Mouse (Mus musculus) embryonic facial prominence, embryonic 14.5 days (tissue): ENCODE measurements at regions not wholly inside any gene's neighbourhood (a gene's known extent, or its start where the extent isn't known, plus 50 kb on each side); places are given as distances from the start of the nearest gene placed in this dataset.
A peak's percentile ranks its signal among the peaks of the same experiment; 100 is the strongest.

Experiments
- ATAC-seq: fragments of 200-750 bp; cut with Nextera tagmentation; 2 replicates; pipeline ENCODE4 v1.8.0; 2017; ENCODE audit warnings: low read depth, moderate number of reproducible peaks, moderate TSS enrichment
- DNase-seq: peaks from one replicate; pipeline ENCODE4 v3.0.0-alpha.2; 2015; ENCODE audit warnings: low spot score
- H3K27ac ChIP-seq: fragments of 300-500 bp; sonication (generic); replicated peaks from 2 replicates; pipeline ENCODE4 v1.5.1; 2014; ENCODE audit warnings: low read depth, mild to moderate bottlenecking, low read length, moderate library complexity
- H3K27me3 ChIP-seq: fragments of 300-500 bp; sonication (generic); replicated peaks from 2 replicates; pipeline ENCODE4 v1.6.1; 2014; ENCODE audit warnings: low read length; ENCODE audit not compliant: control insufficient read depth, insufficient read depth
- H3K36me3 ChIP-seq: fragments of 300-500 bp; sonication (generic); 2 replicates; pipeline ENCODE4 v1.6.1; 2014; ENCODE audit warnings: low read length, mixed read lengths; ENCODE audit not compliant: control insufficient read depth, insufficient read depth
- H3K4me1 ChIP-seq: fragments of 300-500 bp; sonication (generic); 2 replicates; pipeline ENCODE4 v1.6.1; 2014; ENCODE audit warnings: antibody characterized with exemption, low read length; ENCODE audit not compliant: control insufficient read depth, insufficient read depth
- H3K4me2 ChIP-seq: fragments of 300-500 bp; sonication (generic); 2 replicates; pipeline ENCODE4 v1.6.1; 2014; ENCODE audit warnings: low read depth, mild to moderate bottlenecking, low read length, moderate library complexity, mixed read lengths
- H3K4me3 ChIP-seq: fragments of 300-500 bp; sonication (generic); 2 replicates; pipeline ENCODE4 v1.5.1; 2014; ENCODE audit warnings: low read depth, mild to moderate bottlenecking, low read length
- H3K9ac ChIP-seq: fragments of 300-500 bp; sonication (generic); 2 replicates; pipeline ENCODE4 v1.6.1; 2014; ENCODE audit warnings: low read depth, mild to moderate bottlenecking, low read length, moderate library complexity, mixed read lengths
- H3K9me3 ChIP-seq: fragments of 300-500 bp; sonication (generic); 2 replicates; pipeline ENCODE4 v1.6.1; 2016; ENCODE audit warnings: low read length; ENCODE audit not compliant: control insufficient read depth
- WGBS: fragments of 180-500 bp; shearing (Covaris S2); extraction: QIAGEN DNeasy Blood & Tissue Kit; methylation state at CpG from one replicate; pipeline ENCODE4 v1.1.7; 2014; 5-methylcytosine and 5-hydroxymethylcytosine counted together

GRCm38 (mm10) chr15:85680460-85681224 lies 54.1 kb upstream of the Ppara start:
- Histone ChIP-seq H3K9ac (0 out of 2 replicates have a peak overlapping the region, but pooled peaks have one; percentile 31), H3K4me2 (peak overlapping the region; percentile 39), H3K4me1 (peaks cover 18% of the 10 kb centered on the region), H3K27me3 (no peaks in the 10 kb centered on the region), H3K9me3 (no peaks in the 10 kb centered on the region), H3K4me3 (peak overlapping the region; percentile 16), H3K27ac (peak overlapping the region; percentile 77), H3K36me3 (peaks cover 44% of the 10 kb centered on the region)
- 39% methylated on average over 13 of the region's 13 CpGs for WGBS
- DNase-seq (no peak), ATAC-seq (no peak)

GRCm38 (mm10) chr15:85682116-85682515 lies 52.7 kb upstream of the Ppara start:
- H3K36me3 ChIP-seq, result peaks cover 44% of the 10 kb centered on the region
- H3K27ac ChIP-seq, result no peak overlapping the region
- no peaks in the 10 kb centered on the region for H3K27me3 ChIP-seq
- no peak overlapping the region for H3K4me3 ChIP-seq
- WGBS, result 88% methylated on average over 12 of the region's 12 CpGs
- H3K9me3 ChIP-seq, result no peaks in the 10 kb centered on the region
- DNase-seq, result no peak
- H3K4me1 ChIP-seq, result peaks cover 24% of the 10 kb centered on the region
- H3K4me2 ChIP-seq, result no peak overlapping the region
- H3K9ac ChIP-seq, result no peak overlapping the region
- ATAC-seq, result no peak

GRCm38 (mm10) chr15:85682780-85683179 lies 52.0 kb upstream of the Ppara start:
- Histone ChIP-seq H3K27me3 (no peaks in the 10 kb centered on the region), H3K4me3 (no peak overlapping the region), H3K4me1 (peaks cover 31% of the 10 kb centered on the region), H3K27ac (no peak overlapping the region), H3K4me2 (no peak overlapping the region), H3K9ac (no peak overlapping the region), H3K36me3 (peaks cover 44% of the 10 kb centered on the region), H3K9me3 (no peaks in the 10 kb centered on the region)
- no peak for ATAC-seq
- no peak for DNase-seq
- 67% methylated on average over 6 of the region's 6 CpGs for whole genome bisulfite sequencing

- 88% methylated on average over 6 of the region's 6 CpGs for WGBS
- no peak for ATAC-seq
These were observed 51.5 kb upstream of the Ppara start for GRCm38 (mm10) chr15:85683271-85683670.

GRCm38 (mm10) chr15:85683716-85684115 lies 51.1 kb upstream of the Ppara start:
- Histone ChIP-seq H3K36me3 (peaks cover 48% of the 10 kb centered on the region), H3K4me2 (no peak overlapping the region), H3K4me3 (no peak overlapping the region), H3K27me3 (no peaks in the 10 kb centered on the region), H3K4me1 (peaks cover 38% of the 10 kb centered on the region), H3K9me3 (no peaks in the 10 kb centered on the region), H3K9ac (no peak overlapping the region), H3K27ac (no peak overlapping the region)
- DNase-seq (no peak), ATAC-seq (no peak)
- 94% methylated on average over 4 of the region's 4 CpGs for WGBS

More at GRCm38 (mm10) chr15:85683271-85683670, 51.5 kb upstream of the Ppara start:
- Histone ChIP-seq H3K9me3 (no peaks in the 10 kb centered on the region), H3K4me3 (no peak overlapping the region), H3K27me3 (no peaks in the 10 kb centered on the region), H3K27ac (no peak overlapping the region), H3K9ac (no peak overlapping the region), H3K4me1 (peaks cover 36% of the 10 kb centered on the region), H3K4me2 (no peak overlapping the region), H3K36me3 (peaks cover 45% of the 10 kb centered on the region)
- DNase-seq, result no peak

- Histone ChIP-seq H3K27me3 (no peaks in the 10 kb centered on the region), H3K4me1 (peaks cover 37% of the 10 kb centered on the region), H3K9me3 (no peaks in the 10 kb centered on the region), H3K9ac (no peak overlapping the region), H3K36me3 (peaks cover 49% of the 10 kb centered on the region), H3K4me2 (no peak overlapping the region), H3K4me3 (no peak overlapping the region), H3K27ac (no peak overlapping the region)
- 89% methylated on average over 14 of the region's 14 CpGs for WGBS
- DNase-seq (no peak), ATAC-seq (no peak)
These were observed 50.5 kb upstream of the Ppara start for GRCm38 (mm10) chr15:85684164-85684708.

GRCm38 (mm10) chr15:85684875-85685274 lies 49.9 kb upstream of the Ppara start:
- Histone ChIP-seq H3K4me2 (no peak overlapping the region), H3K27me3 (no peaks in the 10 kb centered on the region), H3K9ac (no peak overlapping the region), H3K9me3 (no peaks in the 10 kb centered on the region), H3K27ac (peak overlapping the region; percentile 17; the same call in 1 of the 2 replicates), H3K4me1 (peaks cover 34% of the 10 kb centered on the region), H3K4me3 (no peak overlapping the region), H3K36me3 (peaks cover 55% of the 10 kb centered on the region)
- WGBS, result 80% methylated on average over 5 of the region's 5 CpGs
- ATAC-seq, result no peak
- DNase-seq, result no peak
